Mouse (Mus musculus) erythroblast, embryonic 14.5 days (primary cell): ENCODE measurements around the gene Capza1.

Experiments used
- GATA1 ChIP-seq: IDR thresholded peaks from 2 replicates; pipeline ENCODE4 v1.6.1; 2012; ENCODE audit warnings: low read length, inconsistent platforms, mixed read lengths
- TAL1 ChIP-seq: IDR thresholded peaks from 3 replicates; pipeline ENCODE4 v1.6.1; 2012; ENCODE audit warnings: low read length, inconsistent platforms, mixed read lengths

DNA sequence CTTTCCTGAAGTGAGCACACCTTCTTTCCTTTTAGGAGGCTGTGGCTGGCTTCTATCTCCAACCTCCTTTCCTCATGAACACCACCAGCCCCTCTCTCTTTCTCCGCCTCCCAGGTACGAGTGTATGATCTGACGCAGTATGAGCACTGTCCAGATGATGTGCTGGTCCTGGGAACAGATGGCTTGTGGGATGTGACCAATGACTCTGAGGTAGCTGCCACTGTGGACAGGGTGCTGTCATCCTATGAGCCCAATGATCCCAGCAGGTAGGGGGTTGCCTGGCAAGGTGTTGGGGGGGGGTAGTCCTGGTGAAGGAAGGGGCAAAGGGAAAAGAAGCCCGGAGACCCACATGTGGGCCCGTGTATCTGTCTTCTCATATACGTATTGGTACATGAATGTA lies 79.0 kb downstream of the Capza1 start:
- TF ChIP-seq GATA1 (no peak), TAL1 (no peak)
